Mouse (Mus musculus): Measurements from ENCODE around the gene Gria2.

Gria2 gene

DNA sequence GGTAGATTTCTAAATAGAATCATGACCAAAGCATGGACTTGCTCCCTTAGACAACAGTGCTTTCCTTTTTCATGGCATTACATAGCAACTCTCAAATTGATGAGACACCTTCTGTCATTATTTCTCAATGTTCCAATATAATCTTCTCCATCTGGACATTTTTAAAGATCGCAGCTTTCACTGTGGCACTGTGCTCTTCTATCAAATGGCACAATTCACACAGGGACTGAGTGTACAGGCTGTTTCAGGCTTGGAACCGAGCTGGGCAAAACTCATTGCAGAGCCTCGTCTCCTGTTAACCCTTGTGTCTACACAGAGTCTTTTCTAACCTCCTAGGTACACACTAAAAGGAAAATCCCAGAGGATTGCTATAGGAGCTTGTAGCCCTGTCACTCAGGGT, 77.4 kb downstream of the Gria2 start:
- H3K36me3 ChIP-seq (ENCODE audit: control insufficient read depth, insufficient read depth, low read length, poor library complexity, severe bottlenecking): no peaks in the 10 kb centered on the region

DNA sequence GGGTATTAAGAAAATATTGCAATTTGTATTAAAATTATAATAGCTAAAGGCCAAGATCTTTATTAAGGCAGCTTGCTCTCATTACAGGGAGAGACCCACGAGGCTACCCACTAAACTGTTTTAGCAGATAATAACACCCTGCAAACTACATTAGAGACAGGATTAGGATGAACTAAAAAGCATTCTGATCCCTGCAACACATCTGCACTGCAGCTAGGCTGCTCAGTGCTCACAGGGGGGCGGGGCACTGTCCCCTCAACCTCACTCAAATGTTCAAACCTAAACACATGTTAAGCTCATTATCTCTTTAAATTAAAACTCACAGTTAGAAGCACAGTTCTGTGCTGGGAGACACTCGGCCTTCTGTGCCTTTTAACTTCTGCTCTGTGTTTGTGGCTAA, 89.5 kb downstream of the Gria2 start:
- Histone ChIP-seq H3K36me3 (ENCODE audit: control insufficient read depth, insufficient read depth, low read length, poor library complexity, severe bottlenecking) (no peaks in the 10 kb centered on the region), H3K27me3 (ENCODE audit: control insufficient read depth, insufficient read depth, low read length, poor library complexity, severe bottlenecking) (no peaks in the 10 kb centered on the region)
- no peak for DNase-seq (ENCODE audit: low read depth, low spot score)

More for the DNA sequence above, 77.4 kb downstream of the Gria2 start:
- no peak for DNase-seq (ENCODE audit: low read depth, low spot score)
- no peaks in the 10 kb centered on the region for H3K27me3 ChIP-seq (ENCODE audit: control insufficient read depth, insufficient read depth, low read length, poor library complexity, severe bottlenecking)

DNA sequence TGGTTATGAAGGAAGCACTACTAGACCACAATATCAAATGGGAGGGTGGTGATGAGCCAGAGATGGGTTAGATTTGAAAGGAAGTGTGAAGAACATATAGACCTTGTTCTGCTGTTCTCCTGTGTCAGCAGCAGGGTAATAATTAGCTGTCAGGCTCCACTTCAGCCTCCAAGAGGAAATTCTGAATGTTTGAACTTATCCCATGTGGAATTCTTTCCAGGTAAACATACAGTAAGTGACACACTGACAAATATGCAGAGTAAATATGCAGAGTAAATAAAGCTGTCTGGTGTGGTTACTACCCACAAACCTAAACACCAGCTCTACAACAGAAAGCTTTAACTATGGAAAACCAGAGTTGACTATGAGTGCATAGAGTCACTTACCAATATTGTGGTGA, 93.6 kb downstream of the Gria2 start:
- no peaks in the 10 kb centered on the region for H3K36me3 ChIP-seq (ENCODE audit: control insufficient read depth, insufficient read depth, low read length, poor library complexity, severe bottlenecking)
- H3K27me3 ChIP-seq (ENCODE audit: control insufficient read depth, insufficient read depth, low read length, poor library complexity, severe bottlenecking): no peaks in the 10 kb centered on the region
- DNase-seq (ENCODE audit: low read depth, low spot score): no peak

DNA sequence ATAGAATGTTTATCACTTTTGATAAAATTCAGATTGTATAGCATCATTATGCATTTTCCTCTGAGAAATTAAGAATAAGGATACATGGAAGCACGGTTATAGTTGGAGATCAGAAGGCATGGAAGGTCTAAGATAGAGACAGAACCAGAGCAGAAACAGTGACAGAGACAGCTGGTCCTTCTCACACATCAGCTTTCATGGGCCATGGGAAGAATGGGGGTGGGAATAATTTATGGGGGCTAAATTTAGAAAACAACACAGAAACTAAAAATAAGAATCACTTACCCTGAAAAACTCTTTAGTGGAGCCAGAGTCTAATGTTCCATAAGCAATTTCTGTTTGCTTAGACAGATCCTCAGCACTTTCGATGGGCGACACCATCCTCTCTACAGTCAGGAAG, 100.5 kb downstream of the Gria2 start:
- no peaks in the 10 kb centered on the region for H3K36me3 ChIP-seq (ENCODE audit: control insufficient read depth, insufficient read depth, low read length, poor library complexity, severe bottlenecking)
- H3K27me3 ChIP-seq (ENCODE audit: control insufficient read depth, insufficient read depth, low read length, poor library complexity, severe bottlenecking): no peaks in the 10 kb centered on the region
- no peak for DNase-seq (ENCODE audit: low read depth, low spot score)

DNA sequence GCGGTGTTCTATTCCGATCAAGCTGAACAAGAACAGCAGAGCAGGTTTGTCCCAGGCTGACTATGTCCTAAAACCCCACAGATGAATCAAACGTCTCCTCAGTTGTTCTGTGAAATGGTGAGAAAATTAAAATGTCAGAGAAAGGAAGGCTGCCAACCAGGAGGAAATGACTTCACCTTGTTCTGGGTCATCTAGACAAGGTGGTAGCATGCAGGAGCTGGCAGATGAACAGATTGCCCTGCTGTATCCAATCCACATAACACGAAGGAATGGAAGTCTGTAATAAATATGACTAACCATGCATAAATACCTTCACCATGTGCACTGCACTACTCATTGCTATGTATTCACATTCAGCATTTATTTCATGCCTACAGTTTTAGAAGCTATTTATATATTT, 105.1 kb downstream of the Gria2 start:
- Histone ChIP-seq H3K36me3 (ENCODE audit: control insufficient read depth, insufficient read depth, low read length, poor library complexity, severe bottlenecking) (no peaks in the 10 kb centered on the region), H3K27me3 (ENCODE audit: control insufficient read depth, insufficient read depth, low read length, poor library complexity, severe bottlenecking) (no peaks in the 10 kb centered on the region)
- no peak for DNase-seq (ENCODE audit: low read depth, low spot score)

DNA sequence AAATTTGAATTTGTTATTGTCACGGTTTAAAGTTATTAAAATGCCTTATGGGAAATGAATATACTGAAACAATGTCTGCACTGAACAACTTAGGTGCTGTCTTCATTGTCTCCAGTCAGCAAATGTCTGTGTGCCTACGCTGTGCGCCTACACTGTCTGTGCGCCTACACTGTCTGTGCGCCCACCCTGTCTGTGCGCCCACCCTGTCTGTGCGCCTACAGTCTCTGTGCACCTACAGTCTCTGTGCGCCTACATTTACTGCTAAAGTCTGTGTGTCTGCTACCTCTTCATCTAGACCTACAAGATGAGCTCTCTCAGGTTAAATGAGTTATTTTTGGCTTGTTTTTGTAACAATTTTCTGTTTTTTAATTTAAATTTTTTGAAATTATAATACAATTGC, 107.7 kb downstream of the Gria2 start:
- H3K36me3 ChIP-seq (ENCODE audit: control insufficient read depth, insufficient read depth, low read length, poor library complexity, severe bottlenecking): no peaks in the 10 kb centered on the region

DNA sequence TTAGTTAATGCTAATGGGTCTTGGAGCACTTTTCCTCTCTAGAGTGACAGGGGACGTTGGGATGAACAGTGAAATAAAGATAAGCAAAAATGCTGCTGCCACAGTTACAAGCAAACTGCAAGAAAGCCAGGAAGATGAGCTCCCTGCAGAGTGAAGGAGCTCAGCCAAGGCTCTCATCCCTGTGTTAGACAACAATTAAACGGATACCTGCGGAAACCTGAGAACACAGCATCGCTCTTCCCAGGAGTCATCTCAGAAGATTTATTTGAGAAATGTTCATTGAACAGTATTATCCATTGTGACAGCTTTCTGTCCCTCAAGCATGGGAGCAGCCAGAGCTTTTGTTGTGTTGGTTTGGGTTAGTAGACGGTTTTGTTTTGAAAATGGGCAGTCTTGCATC, 137.5 kb downstream of the Gria2 start:
- H3K36me3 ChIP-seq (ENCODE audit: control insufficient read depth, insufficient read depth, low read length, poor library complexity, severe bottlenecking): no peaks in the 10 kb centered on the region
- DNase-seq (ENCODE audit: low read depth, low spot score): no peak
- H3K27me3 ChIP-seq (ENCODE audit: control insufficient read depth, insufficient read depth, low read length, poor library complexity, severe bottlenecking): no peaks in the 10 kb centered on the region

More for the DNA sequence above, 107.7 kb downstream of the Gria2 start:
- no peaks in the 10 kb centered on the region for H3K27me3 ChIP-seq (ENCODE audit: control insufficient read depth, insufficient read depth, low read length, poor library complexity, severe bottlenecking)
- DNase-seq (ENCODE audit: low read depth, low spot score): no peak

DNA sequence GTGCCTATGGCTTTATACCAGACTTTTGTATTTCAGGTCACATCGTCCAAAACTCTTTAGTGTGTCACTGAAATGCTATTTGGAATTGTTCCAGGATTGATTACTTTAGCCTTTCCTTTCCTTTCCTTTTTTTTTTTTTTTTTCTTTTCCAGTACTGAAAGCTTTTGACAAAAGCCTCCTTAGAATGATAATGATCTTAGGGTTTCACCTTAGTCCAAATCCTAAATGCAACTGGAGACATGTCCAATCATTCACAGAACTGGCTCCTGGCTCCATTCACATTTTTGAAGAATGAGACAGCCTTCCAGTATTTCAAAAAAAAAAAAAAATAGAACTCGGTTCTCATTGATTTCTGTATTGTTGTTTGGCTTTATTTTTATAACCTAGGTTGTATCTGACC, 139.3 kb downstream of the Gria2 start:
- DNase-seq (ENCODE audit: low read depth, low spot score): no peak
- no peaks in the 10 kb centered on the region for H3K36me3 ChIP-seq (ENCODE audit: control insufficient read depth, insufficient read depth, low read length, poor library complexity, severe bottlenecking)
- H3K27me3 ChIP-seq (ENCODE audit: control insufficient read depth, insufficient read depth, low read length, poor library complexity, severe bottlenecking): no peaks in the 10 kb centered on the region

DNA sequence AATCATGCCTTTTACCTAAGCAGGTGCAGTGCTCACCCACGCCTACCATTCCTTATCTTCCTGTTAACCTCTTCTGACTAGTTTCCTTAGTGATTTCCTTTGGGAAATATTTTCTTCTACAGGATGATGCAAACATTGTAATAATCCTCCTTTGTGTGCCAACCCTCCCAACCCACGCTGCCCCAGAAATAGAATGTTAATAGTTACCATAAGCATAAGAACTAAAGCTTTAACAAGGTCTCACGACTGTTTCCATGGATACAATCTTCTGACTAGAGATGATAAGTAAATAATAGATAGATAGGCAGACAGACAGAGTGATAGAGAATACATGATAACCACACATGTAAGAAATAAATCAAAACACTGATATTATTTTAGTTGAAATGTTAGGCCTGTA, 140.8 kb downstream of the Gria2 start:
- no peak for DNase-seq (ENCODE audit: low read depth, low spot score)

DNA sequence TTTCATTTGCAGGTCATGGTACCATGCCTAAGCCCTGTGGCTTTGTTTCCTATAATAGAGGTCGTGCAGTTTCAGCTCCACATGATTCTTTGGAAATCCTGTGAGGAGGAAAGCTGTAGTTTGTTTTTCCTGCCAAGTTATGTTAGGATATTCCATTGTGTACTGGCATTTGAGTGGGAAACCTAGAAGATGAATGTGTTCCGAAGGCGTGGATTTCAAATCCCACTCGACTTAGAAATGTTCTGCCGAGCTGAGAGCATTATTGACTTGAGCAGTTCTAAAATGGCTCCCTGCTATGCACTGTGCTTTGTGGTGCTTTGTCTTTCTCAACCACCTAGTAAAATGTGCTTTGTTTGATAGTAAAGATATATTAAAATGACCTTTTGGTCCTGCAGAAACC, 150.4 kb downstream of the Gria2 start:
- no peaks in the 10 kb centered on the region for H3K27me3 ChIP-seq (ENCODE audit: control insufficient read depth, insufficient read depth, low read length, poor library complexity, severe bottlenecking)
- no peaks in the 10 kb centered on the region for H3K36me3 ChIP-seq (ENCODE audit: control insufficient read depth, insufficient read depth, low read length, poor library complexity, severe bottlenecking)
- DNase-seq (ENCODE audit: low read depth, low spot score): no peak

More for the DNA sequence above, 140.8 kb downstream of the Gria2 start:
- Histone ChIP-seq H3K27me3 (ENCODE audit: control insufficient read depth, insufficient read depth, low read length, poor library complexity, severe bottlenecking) (no peaks in the 10 kb centered on the region), H3K36me3 (ENCODE audit: control insufficient read depth, insufficient read depth, low read length, poor library complexity, severe bottlenecking) (no peaks in the 10 kb centered on the region)

Data from splenic B cell, adult 2 months (primary cell).